9 mouse cellular contexts compared by ENCODE assay signal in the genomic region with DNA sequence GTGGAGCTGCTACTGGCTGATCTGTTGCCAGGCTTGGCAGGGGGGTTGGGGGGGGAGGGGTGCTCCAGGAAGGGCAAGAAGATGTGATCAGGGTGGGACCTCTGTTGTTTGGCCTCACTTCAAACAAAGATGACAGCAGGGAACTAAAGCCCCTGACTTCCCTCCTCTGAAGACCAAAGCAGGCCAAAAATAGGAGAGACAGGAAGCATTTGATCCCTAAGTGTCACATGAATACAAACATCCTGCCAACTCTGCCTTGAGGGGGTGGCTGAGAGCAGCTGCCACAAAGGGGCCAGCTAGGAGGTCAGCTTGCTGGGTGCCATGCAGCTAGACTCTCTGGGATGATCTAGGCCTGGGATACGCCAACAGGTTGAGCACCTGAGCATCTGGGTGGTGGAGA. TPM values are rescaled to one million over a fixed set of nuclear protein-coding genes. Genes with fewer than 3 reads are reported as not detected.
DNase-seq lines count a peak whose midpoint lies in the region; ATAC-seq and TF ChIP-seq lines count a peak whose summit lies in the region.
"Had no signal": no experiment of that assay in that cellular context is flagged by ENCODE, and none has a peak within 500 bp of the region (broad histone marks: within the 10 kb centered on the region; RNA-seq: fewer than 3 reads in every experiment).

No protein-coding gene starts in this region.

- no peaks in the 10 kb centered on the region for H3K27me3 ChIP-seq in MEL (ENCODE audit: control insufficient read depth in 1 of 2, insufficient read depth in 2 of 2, low read length in 2 of 2)
- no peaks in the 10 kb centered on the region for H3K27me3 ChIP-seq in lung, embryonic 14.5 days (ENCODE audit: insufficient read depth, low read length)
- no peaks in the 10 kb centered on the region for H3K27me3 ChIP-seq in midbrain, embryonic 16.5 days (ENCODE audit: control insufficient read depth, insufficient read depth, low read depth, low read length)

- no peak overlapping the region for H3K4me3 ChIP-seq in gastrocnemius, adult 2 months
- H3K4me3 ChIP-seq in MEL (ENCODE audit: control insufficient read depth in 1 of 2, insufficient read depth in 1 of 2, low read depth in 2 of 2, low read length in 2 of 2): no peak overlapping the region
- no peak overlapping the region for H3K4me3 ChIP-seq in lung, embryonic 14.5 days (ENCODE audit: low read depth, low read length)
- no peak overlapping the region for H3K4me3 ChIP-seq in midbrain, embryonic 16.5 days (ENCODE audit: low read depth, low read length)

- no peak for TF ChIP-seq POLR2A in MEL (IDR thresholded peaks at IDR 0.05; ENCODE audit: control insufficient read depth in 1 of 2, insufficient read depth in 1 of 2, low read depth in 1 of 2, low read length in 2 of 2, poor library complexity in 1 of 2)

- TF ChIP-seq EP300 in MEL (IDR thresholded peaks at IDR 0.05; ENCODE audit: low read depth in 1 of 2, low read length in 2 of 2): peak; percentile 60 to 70

- no peaks in the 10 kb centered on the region for H3K79me2 ChIP-seq in MEL (ENCODE audit: control insufficient read depth, insufficient read depth, low read length, poor library complexity)

- H3K4me2 ChIP-seq in lung, embryonic 14.5 days: no peak overlapping the region
- no peak overlapping the region for H3K4me2 ChIP-seq in midbrain, embryonic 16.5 days (ENCODE audit: low read length)

- H3K27ac ChIP-seq in gastrocnemius, adult 2 months: peak overlapping the region; percentile 63; the same call in 1 of the 2 replicates
- H3K27ac ChIP-seq in MEL (ENCODE audit: control insufficient read depth, low read depth, low read length): peak overlapping the region; percentile 77
- 0 out of 2 replicates have a peak overlapping the region, but pooled peaks have one; percentile 46 for H3K27ac ChIP-seq in lung, embryonic 14.5 days (ENCODE audit: low read depth)
- no peak overlapping the region for H3K27ac ChIP-seq in midbrain, embryonic 16.5 days (ENCODE audit: low read length)

- no peak for TF ChIP-seq RAD21 in MEL (IDR thresholded peaks at IDR 0.05; ENCODE audit: low read depth, low read length)

- TF ChIP-seq CTCF in gastrocnemius, adult 2 months (IDR thresholded peaks at IDR 0.05): no peak
- no peak for TF ChIP-seq CTCF in MEL (IDR thresholded peaks at IDR 0.05 in 2 of 3, conservative IDR thresholded peaks at IDR 0.05 in 1 of 3; ENCODE audit: control insufficient read depth in 1 of 3, insufficient read depth in 1 of 3, low read depth in 2 of 3, low read length in 3 of 3, poor library complexity in 1 of 3, severe bottlenecking in 1 of 3)
- no peak for TF ChIP-seq CTCF in lung, embryonic 14.5 days (IDR thresholded peaks at IDR 0.05; ENCODE audit: low read depth)

- H3K9me3 ChIP-seq in MEL (replicated peaks; ENCODE audit: insufficient read depth, low read length): no peaks in the 10 kb centered on the region
- H3K9me3 ChIP-seq in lung, embryonic 14.5 days (ENCODE audit: low read depth, low read length): no peaks in the 10 kb centered on the region
- H3K9me3 ChIP-seq in midbrain, embryonic 16.5 days (replicated peaks; ENCODE audit: control insufficient read depth, low read length, poor library complexity, severe bottlenecking): no peaks in the 10 kb centered on the region

- DNase-seq in gastrocnemius, adult 2 months: no peak
- DNase-seq in gastrocnemius, postnatal 14 days: no peak
- DNase-seq in MEL (ENCODE audit: low read depth, low spot score): peak; percentile 68
- DNase-seq in induced T-regulatory cell, adult 2 months (ENCODE audit: low read depth): peak; percentile 1
- peak; percentile 76 for DNase-seq in lung, embryonic 14.5 days
- no peak for DNase-seq in frontal cortex, adult 2 months (ENCODE audit: extremely low spot score in 1 of 2, low spot score in 1 of 2)
- DNase-seq in left cerebral cortex, adult 18-20 months (ENCODE audit: low spot score in 2 of 2): no peak
- DNase-seq: right cerebral cortex, adult 18-20 months had no signal

- WGBS in lung, embryonic 14.5 days: 50% methylated on average over 1 of the region's 1 CpGs
- WGBS in midbrain, embryonic 16.5 days: 81% methylated on average over 1 of the region's 1 CpGs

- intact Hi-C loops in gastrocnemius, adult 2 months (cut with DNase I): no loop called here
- intact Hi-C loops in gastrocnemius, postnatal 14 days (cut with DNase I; ENCODE audit: low total_unique reads): no loop called here

- H3K9ac ChIP-seq in MEL (ENCODE audit: control insufficient read depth, low read depth, low read length, poor library complexity, severe bottlenecking): no peak overlapping the region
- H3K9ac ChIP-seq in lung, embryonic 14.5 days: no peak overlapping the region
- H3K9ac ChIP-seq in midbrain, embryonic 16.5 days (ENCODE audit: low read depth, low read length): no peak overlapping the region

- peak; percentile 61; the same call in 1 of the 2 replicates for ATAC-seq in lung, embryonic 14.5 days (ENCODE audit: insufficient read depth)
- ATAC-seq in midbrain, embryonic 16.5 days: no peak

- peaks cover 21 to 47% of the 10 kb centered on the region in 2 experiments for H3K4me1 ChIP-seq in MEL (ENCODE audit: control insufficient read depth in 1 of 2, insufficient read depth in 2 of 2, low read length in 2 of 2)
- H3K4me1 ChIP-seq in lung, embryonic 14.5 days (ENCODE audit: insufficient read depth): no peaks in the 10 kb centered on the region; the same call in 1 of the 2 replicates
- H3K4me1 ChIP-seq in midbrain, embryonic 16.5 days (ENCODE audit: control insufficient read depth, insufficient read depth, low read length): peaks cover 5% of the 10 kb centered on the region; the same call in 1 of the 2 replicates

- H3K36me3 ChIP-seq in MEL (ENCODE audit: control insufficient read depth in 1 of 2, insufficient read depth in 2 of 2, low read length in 2 of 2): peaks cover 0 to 36% of the 10 kb centered on the region in 2 experiments; a peak in 2 of 4 replicates
- no peaks in the 10 kb centered on the region for H3K36me3 ChIP-seq in lung, embryonic 14.5 days (ENCODE audit: insufficient read depth)
- no peaks in the 10 kb centered on the region for H3K36me3 ChIP-seq in midbrain, embryonic 16.5 days (ENCODE audit: control insufficient read depth, insufficient read depth, low read length)

TF ChIP-seq in MEL, 35 proteins besides CTCF, POLR2A, EP300 and RAD21:
- TF ChIP-seq ETS1 (IDR thresholded peaks at IDR 0.05; ENCODE audit: low read depth, low read length): peak; percentile 85
- TF ChIP-seq MEF2A (IDR thresholded peaks at IDR 0.05; ENCODE audit: extremely low read depth, insufficient replicate concordance, low read depth, low read length, poor library complexity, severe bottlenecking): peak; percentile 90; the same call in 1 of the 2 replicates
- peak; percentile 25; the same call in 1 of the 2 replicates for TF ChIP-seq MXI1 (IDR thresholded peaks at IDR 0.05; ENCODE audit: low read depth, low read length)
- peak; percentile 25; the same call in 1 of the 2 replicates for TF ChIP-seq GATA1 (IDR thresholded peaks at IDR 0.05; ENCODE audit: low read depth, low read length)
- no peak for TF ChIP-seq MYC (IDR thresholded peaks at IDR 0.05; ENCODE audit: low read depth, low read length)
- TF ChIP-seq MYB (IDR thresholded peaks at IDR 0.05; ENCODE audit: low read depth, low read length): no peak
- 0 out of 2 replicates have a peak, but pooled peaks have one; percentile 14 for TF ChIP-seq CHD2 (IDR thresholded peaks at IDR 0.05; ENCODE audit: low read length)
- TF ChIP-seq SIN3A (IDR thresholded peaks at IDR 0.05; ENCODE audit: low read length): peak; percentile 55; the same call in 1 of the 2 replicates
- TF ChIP-seq MAFK (IDR thresholded peaks at IDR 0.05; ENCODE audit: borderline replicate concordance, low read depth, low read length): 0 out of 2 replicates have a peak, but pooled peaks have one; percentile 30
- TF ChIP-seq TCF12 (IDR thresholded peaks at IDR 0.05; ENCODE audit: low read depth, low read length): peak; percentile 27; the same call in 1 of the 2 replicates
- TF ChIP-seq USF1 (IDR thresholded peaks at IDR 0.05; ENCODE audit: low read depth, low read length): 0 out of 2 replicates have a peak, but pooled peaks have one; percentile 33
- TF ChIP-seq TAL1 (IDR thresholded peaks at IDR 0.05; ENCODE audit: low read length): no peak
- TF ChIP-seq HCFC1 (IDR thresholded peaks at IDR 0.05; ENCODE audit: low read depth, low read length): 0 out of 2 replicates have a peak, but pooled peaks have one; percentile 40
- TF ChIP-seq MAZ (IDR thresholded peaks at IDR 0.05; ENCODE audit: low read depth, low read length): no peak
- TF ChIP-seq BHLHE40 (IDR thresholded peaks at IDR 0.05; ENCODE audit: borderline replicate concordance, low read depth, low read length): peak; percentile 49; the same call in 1 of the 2 replicates

RNA-seq across cellular contexts. Expression of a gene that starts 56.3 kb away (rescaled TPM):
- total RNA-seq in gastrocnemius, adult 2 months (2021): 1 to 10 TPM; 4.1 to 7.0 TPM
- 1 to 10 TPM; 7.0 to 9.1 TPM for total RNA-seq in gastrocnemius, postnatal 14 days (2021)
- total RNA-seq in MEL (2012; rRNA removed): 258 and 278 TPM in 2 replicates
- polyA plus RNA-seq in MEL (2012; ENCODE audit: insufficient read depth in 1 of 2, insufficient read length in 2 of 2, low read depth in 1 of 2, low replicate concordance in 2 of 2, missing spikeins in 1 of 2): 100 to 1,000 TPM in 1 of 2 experiments, 10 to 100 TPM in 1; 96.2 to 184 TPM
- 44.0 and 44.5 TPM in 2 replicates for polyA plus RNA-seq in lung, embryonic 14.5 days (2014; fragmentation: Nextera tagmentation; extraction: Ambion mirVana)
- polyA plus RNA-seq in midbrain, embryonic 16.5 days (2015; fragmentation: Nextera tagmentation; extraction: Ambion mirVana): 25.5 and 29.0 TPM in 2 replicates
- polyA plus RNA-seq in frontal cortex, adult 2 months (2012; rRNA removed): 31.1 and 32.8 TPM in 2 replicates
- 10 to 100 TPM; 17.3 to 18.5 TPM for total RNA-seq in left cerebral cortex, adult 18-20 months (2021)

Comparison
In these comparisons a context has a peak if more than half of its experiments do, and no peak if none do; other contexts are left out.
1. DNase-seq: peak in MEL (single experiment), induced T-regulatory cell, adult 2 months (single experiment) and lung, embryonic 14.5 days (single experiment); none in gastrocnemius, adult 2 months (single experiment), gastrocnemius, postnatal 14 days (single experiment), frontal cortex, adult 2 months (0 of 2) and left cerebral cortex, adult 18-20 months (0 of 2).
2. RNA of a gene that starts 56.3 kb away (total RNA-seq): 258 to 278 TPM in MEL; 17.3 to 18.5 TPM in left cerebral cortex, adult 18-20 months, 7.0 to 9.1 TPM in gastrocnemius, postnatal 14 days and 4.1 to 7.0 TPM in gastrocnemius, adult 2 months; every median in the first group is over 10 times any median in the second.